Mouse (Mus musculus) erythroblast, embryonic 14.5 days (primary cell): Measurements from ENCODE around the gene Haao.

Source experiments
- GATA1 ChIP-seq: IDR thresholded peaks from 2 replicates; pipeline ENCODE4 v1.6.1; 2012; ENCODE audit warnings: low read length, inconsistent platforms, mixed read lengths
- TAL1 ChIP-seq: IDR thresholded peaks from 3 replicates; pipeline ENCODE4 v1.6.1; 2012; ENCODE audit warnings: low read length, inconsistent platforms, mixed read lengths

DNA sequence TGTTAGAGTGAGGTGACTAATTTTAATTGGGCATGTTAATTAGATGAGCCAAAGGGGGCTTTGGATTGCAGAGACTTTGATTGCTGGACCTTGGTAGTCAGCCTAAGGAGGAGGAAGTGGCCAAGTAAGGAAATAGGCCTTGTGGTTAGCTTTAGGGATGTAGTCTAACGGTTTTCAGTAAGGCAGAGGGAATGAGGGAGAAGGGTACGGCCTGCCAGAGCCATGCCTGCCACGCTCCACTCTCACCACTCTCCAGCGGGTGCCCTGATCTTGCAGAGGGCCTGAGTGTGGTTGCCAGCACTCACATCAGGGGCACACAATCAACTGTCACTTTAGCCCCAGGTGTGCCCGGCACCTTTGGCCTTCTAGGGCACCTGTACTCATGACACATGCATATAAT lies 57.6 kb downstream of the Haao start:
- no peak for TF ChIP-seq GATA1
- TF ChIP-seq TAL1 = no peak
